Mouse (Mus musculus) forebrain, embryonic 10.5 days (tissue): ENCODE results near the gene Cxcl2. TPM values are rescaled to one million over a fixed set of nuclear protein-coding genes. Genes with fewer than 3 reads are reported as not detected.

Experiments
- DNase-seq: peaks from one replicate; pipeline ENCODE4 v3.0.0-alpha.2; 2017; ENCODE audit warnings: low spot score; ENCODE audit errors: extremely low spot score
- H3K27ac ChIP-seq: fragments of 300-500 bp; sonication (generic); 2 replicates; pipeline ENCODE4 v1.5.1; 2016; ENCODE audit warnings: mild to moderate bottlenecking
- H3K27me3 ChIP-seq: fragments of 300-500 bp; sonication (generic); 2 replicates; pipeline ENCODE4 v1.6.1; 2016; ENCODE audit warnings: mild to moderate bottlenecking; ENCODE audit not compliant: poor library complexity, severe bottlenecking
- H3K36me3 ChIP-seq: fragments of 300-500 bp; sonication (generic); replicated peaks from 2 replicates; pipeline ENCODE4 v1.6.1; 2016; ENCODE audit warnings: mild to moderate bottlenecking, moderate library complexity
- H3K4me1 ChIP-seq: fragments of 300-500 bp; sonication (generic); 2 replicates; pipeline ENCODE4 v1.6.1; 2016
- H3K4me3 ChIP-seq: fragments of 300-500 bp; sonication (generic); 2 replicates; pipeline ENCODE4 v1.5.1; 2016; ENCODE audit warnings: mild to moderate bottlenecking, moderate library complexity
- H3K9me3 ChIP-seq: fragments of 300-500 bp; sonication (generic); 2 replicates; pipeline ENCODE4 v1.6.1; 2016; ENCODE audit warnings: mild to moderate bottlenecking, moderate library complexity
- WGBS: fragments of 180-500 bp; shearing (Covaris S2); methylation state at CpG from one replicate; pipeline ENCODE4 v1.1.7; 2016; 5-methylcytosine and 5-hydroxymethylcytosine counted together
- polyA plus RNA-seq: library from polyadenylated mRNA; unstranded; fragments of >200 nt; fragmentation: Nextera tagmentation; extraction: Ambion mirVana; gene quantifications from 2 replicates; pipeline ENCODE4 v1.2.1, GENCODE M21; 2016

The Cxcl2 gene
- polyA plus RNA-seq, 1 experiment from 2014 or later = not detected

DNA sequence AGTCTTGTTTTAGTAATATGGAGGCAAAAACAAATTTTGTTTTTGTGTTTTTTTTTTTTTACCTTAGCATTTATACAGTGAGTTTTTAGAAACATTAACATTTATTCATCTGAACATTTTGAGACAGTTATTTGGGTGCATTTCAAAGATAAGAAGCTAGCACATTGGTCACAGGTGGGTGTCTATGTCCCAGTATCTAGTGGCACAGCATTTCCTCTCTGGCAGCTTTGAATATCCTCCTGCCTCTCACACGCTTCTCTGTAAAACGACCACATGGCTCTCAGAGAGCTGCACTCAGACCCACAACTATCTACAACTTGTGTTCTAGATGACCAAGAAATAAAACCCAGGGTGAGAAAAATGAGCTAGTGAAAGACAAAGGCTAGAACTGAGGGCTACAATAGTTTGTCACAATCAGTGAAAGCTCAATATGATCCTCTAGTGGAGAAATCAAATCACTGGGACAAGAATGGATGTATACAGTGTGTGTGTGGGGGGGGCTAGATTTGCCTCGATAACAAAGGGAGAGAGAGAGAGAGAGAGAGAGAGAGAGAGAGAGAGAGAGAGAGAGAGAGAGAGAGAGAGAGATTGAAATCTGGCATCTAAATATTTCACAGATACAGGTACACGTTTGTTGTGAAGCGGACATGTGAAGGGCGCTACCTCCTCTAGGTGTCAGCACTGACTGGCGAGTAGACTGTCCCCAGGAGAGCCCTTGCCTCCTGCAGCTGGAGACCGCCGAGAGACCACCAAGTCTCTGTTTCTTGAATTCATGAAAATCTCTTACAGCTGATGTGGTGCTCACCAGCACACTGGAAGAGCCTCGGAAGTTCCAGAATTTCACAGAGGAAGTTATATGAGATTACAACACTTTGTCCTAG, 1.1 kb upstream of the Cxcl2 start:
- DNase-seq = peak; percentile 22
- no peak overlapping the region for H3K27ac ChIP-seq
- peak overlapping the region; percentile 51 for H3K4me3 ChIP-seq
- H3K4me1 ChIP-seq = peaks cover 16% of the 10 kb centered on the region
- peaks cover 18% of the 10 kb centered on the region for H3K27me3 ChIP-seq
- no peaks in the 10 kb centered on the region for H3K36me3 ChIP-seq
- H3K9me3 ChIP-seq = no peaks in the 10 kb centered on the region
- 15% methylated on average over 10 of the region's 10 CpGs for WGBS

GRCm38 (mm10) chr5:90908983-90909382, 5.3 kb downstream of the Cxcl2 start:
- peaks cover 11% of the 10 kb centered on the region for H3K27me3 ChIP-seq
- H3K36me3 ChIP-seq = no peaks in the 10 kb centered on the region
- peak; percentile 64 for DNase-seq
- no peak overlapping the region for H3K27ac ChIP-seq
- no peaks in the 10 kb centered on the region for H3K9me3 ChIP-seq
- H3K4me3 ChIP-seq = no peak overlapping the region
- WGBS = 4% methylated on average over 2 of the region's 2 CpGs
- peaks cover under 1% of the 10 kb centered on the region; the same call in 1 of the 2 replicates for H3K4me1 ChIP-seq

DNA sequence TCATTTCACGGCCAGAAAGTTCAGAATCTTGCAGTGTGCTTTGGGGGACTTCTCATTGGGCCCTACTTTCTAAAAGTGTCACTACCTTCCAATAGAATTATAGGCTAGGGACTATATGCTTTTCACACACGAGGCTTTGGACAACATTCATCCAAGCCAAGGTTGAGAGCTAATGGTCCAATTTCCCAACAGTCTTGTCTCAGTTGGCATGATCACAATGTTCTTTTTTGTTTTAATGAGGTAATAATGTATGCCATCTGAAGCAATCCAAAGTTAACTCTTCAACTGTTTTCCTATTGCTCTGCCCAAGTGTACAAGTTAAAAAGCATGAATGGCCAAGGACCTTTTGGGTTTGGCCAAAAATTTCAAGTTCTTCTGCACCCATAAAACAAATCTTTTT, 15.8 kb downstream of the Cxcl2 start:
- WGBS = 82% methylated on average over 2 of the region's 2 CpGs
- H3K4me3 ChIP-seq = no peak overlapping the region
- no peak overlapping the region for H3K27ac ChIP-seq
- H3K27me3 ChIP-seq = no peaks in the 10 kb centered on the region
- no peaks in the 10 kb centered on the region for H3K4me1 ChIP-seq
- no peaks in the 10 kb centered on the region for H3K9me3 ChIP-seq
- H3K36me3 ChIP-seq = no peaks in the 10 kb centered on the region
- DNase-seq = no peak

DNA sequence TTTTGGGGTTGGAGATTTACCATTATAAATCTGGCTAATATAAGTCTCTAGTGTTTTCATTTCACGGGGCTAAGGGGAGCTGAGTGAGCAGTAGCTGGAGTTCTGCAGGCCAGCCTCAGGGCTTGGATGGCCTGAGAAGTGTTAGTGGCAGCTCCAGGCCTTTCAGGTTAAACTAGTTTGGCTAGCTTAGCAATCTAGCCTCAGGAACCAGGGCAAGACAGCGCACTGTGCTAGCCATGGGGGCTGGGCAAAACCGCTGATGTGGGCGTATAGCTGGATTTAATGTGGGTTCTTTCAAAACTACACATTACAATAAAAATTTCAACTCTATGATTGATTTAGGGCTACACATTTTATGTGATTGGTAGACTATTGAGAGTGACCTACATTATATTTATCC, 19.3 kb downstream of the Cxcl2 start:
- no peaks in the 10 kb centered on the region for H3K36me3 ChIP-seq
- H3K4me3 ChIP-seq = no peak overlapping the region
- H3K4me1 ChIP-seq = no peaks in the 10 kb centered on the region
- H3K27me3 ChIP-seq = no peaks in the 10 kb centered on the region
- H3K9me3 ChIP-seq = no peaks in the 10 kb centered on the region
- no peak for DNase-seq
- WGBS = 87% methylated on average over 4 of the region's 4 CpGs
- no peak overlapping the region for H3K27ac ChIP-seq

GRCm38 (mm10) chr5:90930546-90930945, 26.9 kb downstream of the Cxcl2 start:
- Histone ChIP-seq H3K4me3 (peak overlapping the region; percentile 80), H3K9me3 (no peaks in the 10 kb centered on the region), H3K27ac (peak overlapping the region; percentile 99), H3K4me1 (peaks cover 16% of the 10 kb centered on the region), H3K36me3 (peaks cover 24% of the 10 kb centered on the region), H3K27me3 (no peaks in the 10 kb centered on the region)
- no peak for DNase-seq
- 61% methylated on average over 2 of the region's 2 CpGs for WGBS

GRCm38 (mm10) chr5:90930971-90931851, 27.5 kb downstream of the Cxcl2 start, which contains the start of gene Mthfd2l:
Gene Mthfd2l, plus strand, starts transcription at chr5:90931117.
- Histone ChIP-seq H3K27me3 (no peaks in the 10 kb centered on the region), H3K4me3 (peak within 1 kb of the TSS; percentile 80), H3K36me3 (peaks cover 31% of the 10 kb centered on the region), H3K4me1 (peaks cover 16% of the 10 kb centered on the region), H3K27ac (peak within 1 kb of the TSS; percentile 99), H3K9me3 (no peaks in the 10 kb centered on the region)
- peak; percentile 86 for DNase-seq
- under 1% methylated on average over 77 of the region's 79 CpGs for WGBS

DNA sequence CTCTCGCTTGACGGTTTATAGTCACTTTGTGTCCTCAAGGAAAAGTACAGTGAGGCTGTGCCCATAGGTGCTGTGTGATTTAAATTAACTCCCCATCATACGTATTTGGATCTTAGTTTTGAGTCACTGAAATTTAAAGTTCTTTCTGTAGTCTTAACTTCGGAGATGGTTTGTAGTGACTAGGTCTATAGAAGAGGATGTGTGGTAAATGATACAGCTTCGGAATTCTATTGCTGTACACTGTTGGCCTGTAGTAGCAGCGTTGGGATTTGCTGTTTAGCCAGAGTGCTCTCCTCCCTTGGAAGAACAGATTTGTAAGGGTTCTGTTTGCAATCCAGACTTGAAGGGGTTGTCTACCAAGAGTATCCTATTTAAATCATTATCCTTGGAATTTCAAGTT, 28.2 kb downstream of the Cxcl2 start:
- no peaks in the 10 kb centered on the region for H3K9me3 ChIP-seq
- H3K27me3 ChIP-seq = no peaks in the 10 kb centered on the region
- H3K36me3 ChIP-seq = peaks cover 33% of the 10 kb centered on the region
- 6% methylated on average over 6 of the region's 6 CpGs for WGBS
- DNase-seq = no peak
- H3K4me1 ChIP-seq = peaks cover 16% of the 10 kb centered on the region
- peak overlapping the region; percentile 80 for H3K4me3 ChIP-seq
- H3K27ac ChIP-seq = peak overlapping the region; percentile 99

GRCm38 (mm10) chr5:90936706-90937105, 33.0 kb downstream of the Cxcl2 start:
- Histone ChIP-seq H3K4me3 (no peak overlapping the region), H3K4me1 (peaks cover 7% of the 10 kb centered on the region), H3K27ac (no peak overlapping the region), H3K27me3 (no peaks in the 10 kb centered on the region), H3K9me3 (no peaks in the 10 kb centered on the region), H3K36me3 (peaks cover 39% of the 10 kb centered on the region)
- no peak for DNase-seq
- whole genome bisulfite sequencing = 88% methylated on average over 2 of the region's 2 CpGs

DNA sequence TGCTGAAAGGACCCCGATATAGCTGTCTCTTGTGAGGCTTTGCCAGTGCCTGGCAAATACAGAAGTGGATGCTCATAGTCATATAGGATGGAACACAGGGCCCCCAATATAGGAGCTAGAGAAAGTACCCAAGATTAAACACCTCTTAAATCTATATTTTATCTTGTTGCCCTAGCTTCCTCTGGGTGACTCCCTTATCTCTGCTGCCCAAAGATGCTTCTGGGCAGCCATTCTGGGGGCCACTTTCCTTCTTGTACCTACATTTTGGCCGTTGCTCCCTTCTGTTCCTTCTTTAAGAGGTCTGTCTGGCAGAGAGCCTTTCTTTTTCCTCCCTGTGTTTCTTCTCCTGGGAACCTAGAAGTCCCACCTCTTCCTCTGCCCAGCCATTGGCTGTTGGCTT, 41.8 kb downstream of the Cxcl2 start:
- DNase-seq = no peak
- WGBS = 91% methylated on average over 2 of the region's 2 CpGs
- H3K4me1 ChIP-seq = no peaks in the 10 kb centered on the region
- H3K36me3 ChIP-seq = peaks cover 4% of the 10 kb centered on the region; the same call in 1 of the 2 replicates
- H3K9me3 ChIP-seq = no peaks in the 10 kb centered on the region
- H3K27me3 ChIP-seq = no peaks in the 10 kb centered on the region
- H3K27ac ChIP-seq = no peak overlapping the region
- no peak overlapping the region for H3K4me3 ChIP-seq

DNA sequence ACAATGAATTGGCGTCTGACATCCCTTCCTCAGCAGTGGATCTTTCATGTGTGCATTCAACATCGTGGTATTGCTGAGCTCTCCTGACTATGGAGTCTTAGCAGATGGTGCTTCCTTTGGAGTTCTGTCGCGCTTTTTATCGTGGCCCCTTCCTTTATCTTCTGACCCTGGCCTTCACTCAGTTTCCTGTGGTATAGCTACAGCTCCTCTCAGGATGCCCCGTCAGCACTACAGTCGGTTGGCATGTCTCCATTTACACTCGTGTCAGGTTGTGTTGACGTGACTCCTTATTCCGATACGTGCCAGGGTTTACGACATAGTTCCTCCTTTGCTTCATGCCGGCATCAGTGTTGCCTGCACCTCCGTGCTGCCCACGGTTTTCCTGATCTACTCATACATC, 45.8 kb downstream of the Cxcl2 start:
- Histone ChIP-seq H3K36me3 (peaks cover 4% of the 10 kb centered on the region; the same call in 1 of the 2 replicates), H3K9me3 (no peaks in the 10 kb centered on the region)
- WGBS = 94% methylated on average over 15 of the region's 15 CpGs

DNA sequence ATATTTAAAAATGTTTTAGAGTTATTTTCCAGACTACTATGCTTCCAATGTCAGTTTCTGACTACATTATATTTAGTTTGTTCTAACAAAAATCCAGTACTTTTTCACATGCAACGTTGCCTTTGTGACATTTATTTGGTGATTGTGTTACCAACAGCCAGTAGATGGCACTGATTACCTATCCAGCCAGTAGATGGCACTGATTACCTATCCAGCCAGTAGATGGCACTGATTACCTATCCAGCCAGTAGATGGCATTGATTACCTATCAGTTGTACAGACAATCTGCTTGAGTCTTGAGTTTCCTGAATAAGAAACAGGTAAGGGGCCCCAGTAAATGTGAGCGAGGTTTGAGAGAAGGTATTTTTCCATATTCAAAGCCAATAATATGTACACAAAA, 47.8 kb downstream of the Cxcl2 start:
- H3K4me3 ChIP-seq = no peak overlapping the region
- no peaks in the 10 kb centered on the region for H3K27me3 ChIP-seq
- H3K27ac ChIP-seq = no peak overlapping the region
- no peaks in the 10 kb centered on the region for H3K4me1 ChIP-seq
- no peak for DNase-seq
- 35% methylated on average over 2 of the region's 2 CpGs for WGBS
- H3K9me3 ChIP-seq = no peaks in the 10 kb centered on the region
- H3K36me3 ChIP-seq = peaks cover 4% of the 10 kb centered on the region; the same call in 1 of the 2 replicates

More for the DNA sequence above, 45.8 kb downstream of the Cxcl2 start:
- H3K4me1 ChIP-seq = no peaks in the 10 kb centered on the region
- H3K4me3 ChIP-seq = no peak overlapping the region
- no peak overlapping the region for H3K27ac ChIP-seq
- no peak for DNase-seq
- no peaks in the 10 kb centered on the region for H3K27me3 ChIP-seq

DNA sequence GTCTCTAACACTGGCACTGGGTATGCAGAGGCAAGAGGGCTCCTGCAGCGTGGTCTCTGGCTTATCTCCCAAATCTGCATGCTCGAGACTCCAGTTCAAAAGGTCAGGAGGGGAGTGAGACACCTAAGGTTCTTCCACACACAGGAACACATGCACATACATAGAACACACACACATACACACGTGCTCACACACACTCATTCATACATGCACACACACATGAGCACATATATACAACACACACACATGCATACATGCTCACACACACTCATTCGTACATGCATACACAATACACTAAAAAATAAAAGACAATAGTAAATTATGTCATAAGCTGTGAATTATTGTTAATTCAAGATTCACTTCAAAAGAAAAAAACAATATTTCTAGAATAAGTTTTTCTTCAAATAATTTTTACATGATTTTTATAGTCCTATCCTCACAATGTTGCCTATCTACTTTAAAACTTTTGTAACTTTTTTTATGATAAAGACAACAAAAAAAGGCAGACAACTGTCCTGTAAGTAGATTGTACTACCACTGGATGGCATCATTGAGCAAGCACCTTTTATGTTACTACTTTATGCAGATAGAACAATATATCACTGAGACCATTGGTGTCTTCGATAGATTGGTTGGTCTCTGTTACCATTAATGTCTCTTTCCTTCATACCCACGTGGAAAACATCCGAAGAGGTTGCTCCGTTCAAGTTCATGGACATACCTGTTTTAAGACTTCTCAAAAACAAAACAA, 49.2 kb downstream of the Cxcl2 start:
- WGBS = 83% methylated on average over 8 of the region's 8 CpGs
- no peak for DNase-seq
- H3K4me1 ChIP-seq = no peaks in the 10 kb centered on the region
- H3K9me3 ChIP-seq = no peaks in the 10 kb centered on the region
- H3K27me3 ChIP-seq = no peaks in the 10 kb centered on the region
- H3K36me3 ChIP-seq = peaks cover 4% of the 10 kb centered on the region; the same call in 1 of the 2 replicates
- H3K4me3 ChIP-seq = no peak overlapping the region
- H3K27ac ChIP-seq = no peak overlapping the region
